Mouse (Mus musculus) bone marrow, adult 2 months (tissue): ENCODE results near the gene 1700014D04Rik.

Experiments
- CTCF ChIP-seq: fragments of 200-500 bp; IDR thresholded peaks from 2 replicates; pipeline ENCODE4 v1.5.1; 2011; ENCODE audit warnings: low read length, control low read depth; ENCODE audit not compliant: control insufficient read depth, insufficient read depth
- POLR2A ChIP-seq: fragments of 200-500 bp; IDR thresholded peaks from 2 replicates; pipeline ENCODE4 v1.6.1; 2011; ENCODE audit warnings: low read depth, mild to moderate bottlenecking, control low read depth, low read length, borderline replicate concordance; ENCODE audit not compliant: control insufficient read depth

DNA sequence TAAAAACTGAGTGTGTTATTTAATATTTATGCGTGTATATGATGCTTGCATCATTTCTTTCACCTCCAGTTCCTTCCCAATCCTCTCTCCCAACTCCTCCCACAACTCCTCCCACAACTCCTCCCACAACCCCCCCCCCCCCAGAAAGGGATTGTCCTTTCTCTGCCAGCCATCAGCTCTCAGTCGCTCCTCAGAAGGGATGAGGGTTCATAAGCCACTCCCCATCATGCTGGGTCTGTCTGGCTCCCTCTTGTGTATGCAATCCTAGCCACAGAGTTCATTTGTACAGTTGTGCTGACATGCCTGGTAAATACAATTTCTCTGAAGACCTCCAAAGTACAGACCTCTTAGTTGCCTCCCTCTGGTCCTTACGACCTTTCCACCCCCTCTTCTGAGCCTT is 11.4 kb downstream of the 1700014D04Rik start:
- TF ChIP-seq CTCF = no peak
- TF ChIP-seq POLR2A = no peak
